Mouse (Mus musculus) common myeloid progenitor, adult 5-6 weeks (primary cell): ENCODE results near the gene Unc5cl. TPM values are rescaled to one million over a fixed set of nuclear protein-coding genes. Genes with fewer than 3 reads are reported as not detected.
"Not testable (repeated sequence)": the region's sequence is repeated elsewhere in the genome, so short reads cannot be mapped to it uniquely, and the experiment has no call there.

Experiments used
- ATAC-seq: replicated peaks from 2 replicates; pipeline ENCODE4 v1.8.0; 2016; ENCODE audit warnings: low read depth, mild to moderate bottlenecking, moderate TSS enrichment, inconsistent platforms; ENCODE audit not compliant: poor library complexity, severe bottlenecking
- total RNA-seq: library from RNA; stranded (forward); fragments of 200-1000, 187-1606 nt; gene quantifications from 2 replicates; pipeline ENCODE4 v1.2.3, GENCODE M21; 2017

Gene Unc5cl
- total RNA-seq, 1 experiment from 2014 or later = 2.2 TPM

- ATAC-seq = peak; percentile 43
Measured at GRCm38 (mm10) chr17:48462096-48462495, 7.4 kb downstream of the Unc5cl start.

DNA sequence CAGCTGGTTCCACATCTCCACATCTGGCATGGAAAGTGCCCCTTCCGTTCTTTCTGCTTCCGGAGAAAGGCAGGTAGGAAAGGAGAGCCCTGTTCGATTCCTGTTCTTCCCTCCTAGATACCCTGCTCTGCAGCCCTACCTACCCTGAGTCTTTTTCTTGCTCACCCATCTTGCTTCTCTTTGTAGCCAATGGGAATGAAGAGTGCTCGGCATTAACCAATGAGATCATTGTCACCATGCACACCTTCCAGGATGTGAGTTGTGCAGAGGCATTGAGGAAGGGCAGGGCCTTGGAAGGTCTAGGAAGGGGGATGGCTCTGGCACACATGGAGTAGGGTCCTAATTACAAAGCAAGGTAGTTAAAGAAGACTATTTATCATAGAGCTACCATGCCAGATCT is 8.7 kb downstream of the Unc5cl start:
- no peak for ATAC-seq

DNA sequence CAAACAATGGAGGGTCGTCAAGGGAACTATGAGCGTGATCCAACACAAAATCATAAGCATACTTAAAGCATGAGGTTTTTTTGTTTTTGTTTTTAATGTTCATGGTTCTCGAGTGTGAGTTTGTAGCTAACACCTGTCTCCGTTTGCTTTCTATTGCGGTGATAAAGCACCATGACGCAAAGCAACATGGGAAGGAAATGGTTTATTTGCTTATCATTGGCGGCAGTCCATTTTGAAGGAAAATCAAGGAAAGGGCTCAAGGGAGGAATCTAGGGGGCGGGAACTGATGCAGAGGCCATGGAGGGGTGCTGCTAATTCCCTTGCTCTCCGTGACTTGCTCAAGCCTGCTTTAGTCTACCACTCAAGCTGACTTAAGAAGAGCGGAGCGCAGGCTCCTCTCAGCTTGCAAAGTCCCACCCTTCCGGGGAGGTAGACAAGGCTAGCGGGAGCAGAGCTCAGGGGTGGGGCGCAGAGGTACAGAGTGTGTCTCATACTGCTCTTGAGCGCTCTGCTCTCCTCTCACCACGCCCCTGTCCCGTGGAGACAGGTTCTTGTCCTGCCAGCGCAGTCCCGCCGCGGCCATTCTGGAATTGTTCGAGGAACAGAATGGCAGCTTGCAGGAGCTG is 12.2 kb downstream of the Unc5cl start:
- ATAC-seq = peak; percentile 14; the same call in 1 of the 2 replicates

GRCm38 (mm10) chr17:48467395-48468231 is 12.9 kb downstream of the Unc5cl start:
- ATAC-seq = peak; percentile 91

DNA sequence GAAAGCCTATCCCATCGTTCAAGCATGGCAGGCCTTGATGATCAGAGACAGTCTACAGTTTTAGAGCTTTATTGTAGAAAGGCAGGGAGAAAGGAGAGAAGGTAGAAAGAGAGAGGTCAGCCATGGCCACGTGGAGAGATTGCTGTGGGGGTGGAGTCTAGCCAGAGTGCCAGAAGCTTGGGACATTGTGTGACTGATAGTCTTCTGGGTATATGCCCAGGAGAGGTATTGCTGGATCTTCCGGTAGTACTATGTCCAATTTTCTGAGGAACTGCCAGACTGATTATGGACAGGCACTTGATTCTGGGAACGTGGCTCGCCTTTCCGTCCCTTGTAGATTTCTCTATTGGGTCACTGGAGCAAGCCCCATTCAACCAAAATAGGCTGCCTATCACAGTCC is 19.6 kb downstream of the Unc5cl start:
- ATAC-seq = not testable (repeated sequence)

DNA sequence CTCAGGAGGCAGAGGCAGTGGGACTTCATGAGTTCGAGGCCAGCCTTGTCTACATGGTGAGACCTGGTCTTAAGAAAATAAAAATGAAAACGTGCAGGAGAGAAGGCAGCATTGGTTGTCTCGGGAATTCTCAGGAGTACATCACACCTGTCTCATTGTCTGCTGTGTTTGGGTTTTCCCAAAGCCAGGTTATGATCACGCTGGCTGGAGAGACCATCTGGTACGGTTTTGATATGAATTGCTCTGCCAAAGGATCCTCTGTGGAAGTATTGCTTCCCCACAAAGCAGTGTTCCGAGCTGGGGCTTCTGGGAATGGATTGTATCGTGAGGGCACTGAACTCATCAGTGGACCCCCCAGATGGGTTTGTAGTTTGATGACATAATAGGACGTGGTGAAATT is 20.7 kb downstream of the Unc5cl start:
- ATAC-seq = no peak

- no peak for ATAC-seq
Measured at GRCm38 (mm10) chr17:48479952-48480351, 25.3 kb downstream of the Unc5cl start.

DNA sequence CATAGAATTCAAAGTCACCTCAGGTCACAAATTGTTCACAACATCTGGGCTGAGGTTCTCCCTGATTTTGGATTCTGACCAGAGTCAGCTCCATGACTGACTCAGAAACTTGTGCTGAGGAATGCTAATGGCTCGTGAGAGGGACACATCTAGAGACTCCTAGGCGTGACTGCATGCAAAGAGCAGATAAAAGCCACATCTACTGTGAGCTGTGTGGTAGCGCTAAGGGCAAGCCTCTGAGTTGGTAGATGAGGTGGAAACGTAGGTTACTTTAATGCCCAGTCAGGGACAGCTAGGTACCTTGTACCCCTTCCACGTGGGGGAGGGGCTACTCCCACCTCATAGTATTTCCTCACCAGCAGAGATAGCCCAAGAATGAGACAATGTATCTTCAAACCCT is 29.1 kb downstream of the Unc5cl start:
- ATAC-seq = no peak

GRCm38 (mm10) chr17:48484191-48484590 is 29.5 kb downstream of the Unc5cl start:
- no peak for ATAC-seq

DNA sequence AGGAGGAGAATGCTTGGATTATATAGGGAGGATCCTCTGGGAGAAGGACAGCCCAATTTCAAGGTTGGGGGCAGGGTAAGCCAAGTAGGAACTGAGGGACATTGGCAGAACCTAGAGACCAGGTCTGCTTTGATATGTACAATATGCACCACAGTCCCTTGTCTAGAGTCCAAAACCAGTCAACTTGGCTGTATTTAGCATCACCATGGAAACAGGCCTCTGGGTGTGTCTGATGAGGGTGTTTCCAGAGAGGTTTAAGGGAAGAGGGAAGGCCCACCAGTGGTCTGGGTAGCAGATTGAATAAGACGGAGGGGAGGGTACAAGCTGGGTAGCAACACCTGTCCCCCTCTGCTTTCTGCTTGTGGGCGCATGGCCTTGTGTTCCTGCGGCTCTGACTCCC is 34.8 kb downstream of the Unc5cl start:
- no peak for ATAC-seq

DNA sequence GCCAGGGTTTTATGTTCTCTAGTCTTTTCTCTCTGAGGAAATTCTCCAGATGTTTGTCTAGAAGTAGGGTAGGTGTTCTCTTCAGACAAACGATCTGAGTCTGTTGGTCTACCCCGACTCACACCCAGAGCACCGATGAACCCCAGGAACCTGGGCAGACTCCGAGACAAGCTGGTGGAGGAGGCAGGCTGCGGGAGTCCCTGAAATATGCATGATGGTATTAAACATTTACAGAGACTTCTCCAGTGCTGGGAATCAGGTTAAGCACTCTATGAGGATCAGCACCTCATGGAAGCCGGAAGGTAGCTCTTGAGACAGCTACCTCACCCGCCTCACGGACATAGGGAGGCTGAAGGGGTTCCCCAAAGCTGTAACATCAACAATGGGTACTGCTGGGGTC is 37.9 kb downstream of the Unc5cl start:
- no peak for ATAC-seq

DNA sequence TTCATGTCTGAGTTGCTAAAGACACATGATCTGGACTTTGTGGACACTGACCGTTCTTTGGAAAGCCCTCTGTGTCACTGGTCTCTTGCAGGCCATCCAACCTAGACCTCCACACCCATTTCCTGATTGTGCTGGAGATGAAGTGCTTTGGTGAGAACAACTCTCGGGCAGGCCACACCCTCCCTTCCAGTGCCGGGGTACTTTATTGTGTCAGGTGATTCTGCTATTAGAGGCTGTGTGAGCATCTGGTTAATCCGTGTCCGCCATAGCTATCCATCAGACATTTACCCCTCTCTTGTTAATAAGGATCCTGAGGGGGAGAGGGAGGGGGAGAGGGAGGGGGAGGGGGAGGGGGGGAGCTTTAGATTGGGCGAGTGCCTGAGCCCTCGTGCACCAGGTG is 38.9 kb downstream of the Unc5cl start:
- ATAC-seq = no peak

DNA sequence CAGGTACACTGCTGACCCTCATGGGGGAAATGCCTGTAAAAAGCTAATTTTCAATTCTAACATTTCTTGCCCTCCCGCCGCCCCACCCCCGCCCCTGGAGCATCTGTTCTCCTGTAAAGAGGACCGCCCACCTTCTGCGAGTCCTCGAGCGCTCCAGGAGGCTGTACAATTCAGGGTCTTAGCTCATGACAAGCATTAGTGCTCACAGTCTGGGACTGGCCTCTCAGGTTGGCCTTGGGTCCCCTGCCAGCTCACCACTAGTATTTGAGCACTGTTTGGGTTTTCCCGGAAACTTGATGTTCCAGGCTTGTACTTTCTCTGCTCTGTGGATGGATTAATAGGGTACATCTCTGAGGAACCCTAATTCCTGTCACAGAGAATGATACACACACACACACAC is 39.3 kb downstream of the Unc5cl start:
- no peak for ATAC-seq

DNA sequence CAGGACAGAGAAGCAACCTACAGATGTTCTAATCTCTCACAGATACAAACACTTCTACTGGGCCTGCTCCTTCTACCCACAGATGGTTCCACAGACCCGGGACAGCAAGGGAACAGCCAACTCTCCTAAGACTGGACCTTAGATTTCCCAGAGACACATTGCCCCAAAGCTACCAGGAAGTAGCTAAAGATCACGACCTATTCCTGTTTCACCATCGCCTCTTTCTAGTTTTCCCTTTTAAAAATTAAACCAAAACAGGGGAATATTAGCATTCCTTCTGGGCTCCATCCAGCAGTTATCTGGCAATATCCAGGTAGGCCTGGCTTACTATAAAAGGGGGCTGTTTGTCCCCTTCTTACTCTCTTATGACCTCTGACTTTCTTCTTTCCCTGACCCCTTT is 43.3 kb downstream of the Unc5cl start:
- no peak for ATAC-seq

DNA sequence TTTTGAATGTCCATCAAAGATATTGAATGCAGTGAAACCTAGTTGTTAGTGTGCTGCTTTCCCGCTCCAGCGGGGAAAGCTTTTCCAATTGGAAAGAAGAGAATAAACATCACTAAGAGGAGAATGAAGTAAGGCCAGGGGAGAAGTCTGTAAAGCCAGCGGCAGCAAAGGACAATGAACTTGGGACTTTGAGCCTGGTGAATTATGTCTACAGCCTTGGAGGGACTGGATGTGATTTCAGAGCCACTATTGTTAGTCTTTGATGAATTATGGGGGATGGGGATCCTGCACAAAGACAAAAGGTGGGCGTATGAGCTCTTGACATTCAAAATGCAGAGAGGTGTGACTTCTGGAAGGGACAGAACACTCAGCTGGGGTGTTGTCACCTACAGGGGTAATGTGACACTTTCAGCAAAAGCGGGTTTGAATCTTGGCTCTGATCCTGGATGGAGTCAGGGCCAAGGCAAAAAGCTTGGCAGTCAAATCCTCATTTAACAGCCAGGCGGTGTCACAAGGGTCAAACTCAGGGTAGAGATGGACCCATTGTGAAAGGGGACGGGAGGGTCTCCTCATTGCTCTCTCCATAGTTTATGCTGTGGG is 46.2 kb downstream of the Unc5cl start:
- ATAC-seq = no peak

DNA sequence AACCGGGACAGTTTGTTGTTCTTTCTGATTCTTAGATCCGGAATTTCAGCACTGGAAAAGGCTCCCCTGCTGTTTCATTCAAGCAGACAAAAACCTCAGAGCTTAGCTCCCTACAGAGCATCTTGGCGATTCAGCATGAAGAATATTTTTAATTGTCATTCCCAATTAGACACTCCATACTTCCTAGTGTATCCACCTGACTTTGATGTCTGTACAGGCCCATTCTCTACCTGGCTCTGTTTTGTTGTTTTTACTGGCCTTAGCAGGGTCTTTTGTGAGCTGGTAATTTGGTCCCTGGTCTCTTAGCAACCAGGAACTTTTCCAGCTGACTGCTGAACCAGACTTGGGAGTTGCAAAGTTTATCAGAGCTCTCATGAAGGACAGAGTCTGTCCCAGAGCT is 50.3 kb downstream of the Unc5cl start:
- no peak for ATAC-seq

GRCm38 (mm10) chr17:48506986-48507385 is 52.3 kb downstream of the Unc5cl start:
- no peak for ATAC-seq

GRCm38 (mm10) chr17:48509596-48509995 is 54.9 kb downstream of the Unc5cl start:
- no peak for ATAC-seq

DNA sequence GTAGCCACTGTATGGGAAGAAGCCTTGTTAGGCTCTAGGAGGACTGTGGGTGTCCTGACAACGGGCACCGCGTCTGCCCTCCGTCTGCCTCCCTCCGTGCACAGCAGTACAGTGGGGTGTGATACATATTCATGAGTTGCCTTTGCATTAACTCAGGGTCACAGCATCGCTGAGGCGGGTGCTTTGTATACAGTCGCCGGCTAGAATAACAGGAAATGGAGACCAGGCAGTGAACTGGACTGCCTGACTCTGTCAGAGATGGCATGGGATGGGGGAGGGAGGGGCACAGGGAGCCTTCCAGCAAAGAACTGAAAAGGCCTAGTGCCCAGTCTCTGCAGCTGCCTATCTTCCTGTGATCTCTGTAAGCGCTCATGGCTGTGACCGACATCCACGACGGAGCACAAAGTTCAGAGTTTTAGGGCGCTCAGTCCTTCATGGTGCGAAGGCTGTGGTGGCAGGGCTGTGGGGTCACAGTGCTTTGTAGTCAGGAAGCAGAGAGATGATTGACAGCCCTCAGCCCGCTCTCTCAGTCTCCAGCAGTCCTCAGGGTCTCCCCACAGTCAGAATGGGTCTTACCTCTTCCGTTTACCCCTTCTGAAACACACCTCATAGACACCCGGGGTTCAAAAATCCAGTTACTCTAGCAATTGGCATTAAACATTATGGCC is 58.0 kb downstream of the Unc5cl start:
- no peak for ATAC-seq

GRCm38 (mm10) chr17:48514613-48515012 is 59.9 kb downstream of the Unc5cl start:
- no peak for ATAC-seq

DNA sequence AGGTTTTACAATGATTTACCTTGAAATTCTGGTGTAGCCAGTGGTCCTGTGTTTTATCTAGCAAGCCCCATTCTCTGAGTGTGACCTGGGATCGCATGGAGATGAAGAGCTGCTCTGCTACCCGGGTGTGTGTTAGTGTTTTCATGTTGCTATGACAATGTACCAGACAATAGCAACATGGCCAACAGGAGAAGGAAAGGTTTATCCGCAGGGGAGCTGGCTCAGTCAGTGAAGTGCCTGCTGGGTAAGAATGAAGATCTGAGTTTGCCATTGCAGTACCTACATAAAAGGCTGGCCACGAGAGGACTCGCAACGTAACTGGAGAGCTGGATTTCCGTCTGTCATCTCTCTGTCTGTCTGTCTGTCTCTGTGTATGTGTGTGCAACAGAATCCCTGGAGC is 64.3 kb downstream of the Unc5cl start:
- ATAC-seq = no peak
